Mouse (Mus musculus): ENCODE results near the gene Galntl6.

GRCm38 (mm10) chr8:57939177-57939855 lies 973.1 kb downstream of the Galntl6 start:
- TF ChIP-seq CTCF (IDR thresholded peaks at IDR 0.05) (peak; percentile 87), EP300 (IDR thresholded peaks at IDR 0.05) (no peak)

Data from lung, postnatal 0 days (tissue).